Mouse (Mus musculus): ENCODE measurements around the gene Slc6a12. TPM values are rescaled to one million over a fixed set of nuclear protein-coding genes. Genes with fewer than 3 reads are reported as not detected.

The Slc6a12 gene
- polyA plus RNA-seq, 1 experiment = 1.9 TPM

DNA sequence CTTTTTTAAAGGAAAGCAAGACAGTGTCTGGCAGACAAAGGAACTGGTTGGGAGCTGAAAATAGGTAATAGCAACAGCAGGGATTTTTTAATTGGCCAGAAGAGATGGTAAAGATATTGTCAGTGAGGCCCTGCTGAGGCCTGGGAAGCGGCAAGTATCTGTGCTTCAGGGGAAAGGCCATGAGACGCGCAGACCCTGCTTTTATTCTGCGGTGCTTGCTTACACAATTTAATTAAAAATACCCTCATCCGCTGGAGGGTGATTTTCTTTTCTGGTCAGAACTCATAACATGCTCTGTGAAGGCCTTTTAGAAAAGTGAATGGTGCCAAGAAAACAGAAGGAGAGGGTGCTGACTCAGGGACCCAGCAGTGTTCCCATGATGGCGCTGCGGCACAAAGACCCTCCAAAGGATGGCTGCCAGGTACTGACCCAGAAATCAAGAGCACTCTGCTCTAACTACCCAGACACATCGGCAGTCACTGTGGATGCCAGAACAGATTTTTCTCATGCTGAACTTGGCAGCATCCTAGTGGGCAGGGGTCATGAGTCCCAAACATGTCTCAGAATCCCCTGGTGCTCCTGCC lies 59.9 kb downstream of the Slc6a12 start:
- Histone ChIP-seq H3K36me3 (ENCODE audit: control insufficient read depth, insufficient read depth, low read length) (no peaks in the 10 kb centered on the region), H3K27me3 (ENCODE audit: control insufficient read depth, insufficient read depth, low read length) (no peaks in the 10 kb centered on the region), H3K4me3 (ENCODE audit: extremely low read depth, insufficient read depth, insufficient read length) (no peak overlapping the region), H3K4me1 (ENCODE audit: control insufficient read depth, insufficient read depth, insufficient read length) (no peaks in the 10 kb centered on the region), H3K27ac (ENCODE audit: insufficient read depth, low read length) (no peak overlapping the region)
- TF ChIP-seq POLR2A (IDR thresholded peaks at IDR 0.05; ENCODE audit: low read depth, low read length) = no peak
- no peak for TF ChIP-seq CTCF (IDR thresholded peaks at IDR 0.05; ENCODE audit: extremely low read depth, insufficient read depth, insufficient read length, insufficient replicate concordance)
- DNase-seq (ENCODE audit: low read depth in 1 of 2, low spot score in 2 of 2) = no peak
- 94% methylated on average over 8 of the region's 8 CpGs for WGBS

DNA sequence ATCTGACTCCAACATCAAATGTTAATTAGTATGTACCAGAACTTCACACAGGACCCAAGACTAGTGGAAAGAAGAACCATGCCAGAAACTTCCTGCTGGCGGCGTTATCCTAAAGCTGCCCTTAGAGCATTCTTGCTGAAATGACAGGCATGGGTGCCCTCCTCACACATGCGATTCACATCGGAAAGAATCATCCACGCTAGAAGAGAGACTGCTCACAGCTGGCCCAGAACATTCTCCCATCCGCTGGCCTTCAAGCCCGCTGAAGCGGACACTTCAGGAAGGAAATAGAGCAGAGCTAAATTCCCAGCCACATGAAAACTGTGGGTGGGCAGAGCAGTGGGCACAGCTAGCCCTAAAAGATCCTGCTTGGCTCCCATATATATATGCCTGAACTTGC lies 62.4 kb downstream of the Slc6a12 start:
- no peaks in the 10 kb centered on the region for H3K27me3 ChIP-seq (ENCODE audit: control insufficient read depth, insufficient read depth, low read length)
- TF ChIP-seq POLR2A (IDR thresholded peaks at IDR 0.05; ENCODE audit: low read depth, low read length) (no peak), CTCF (IDR thresholded peaks at IDR 0.05; ENCODE audit: extremely low read depth, insufficient read depth, insufficient read length, insufficient replicate concordance) (no peak)
- WGBS = 88% methylated on average over 8 of the region's 8 CpGs

GRCm38 (mm10) chr6:121407571-121408011 lies 64.7 kb downstream of the Slc6a12 start:
- 17% methylated on average over 5 of the region's 5 CpGs for WGBS
- no peaks in the 10 kb centered on the region for H3K4me1 ChIP-seq (ENCODE audit: control insufficient read depth, insufficient read depth, insufficient read length)
- no peak overlapping the region for H3K27ac ChIP-seq (ENCODE audit: insufficient read depth, low read length)
- H3K27me3 ChIP-seq (ENCODE audit: control insufficient read depth, insufficient read depth, low read length) = peaks cover 3% of the 10 kb centered on the region; the same call in 1 of the 2 replicates
- no peaks in the 10 kb centered on the region for H3K36me3 ChIP-seq (ENCODE audit: control insufficient read depth, insufficient read depth, low read length)
- DNase-seq (ENCODE audit: low read depth in 1 of 2, low spot score in 2 of 2) = no peak
- no peak overlapping the region for H3K4me3 ChIP-seq (ENCODE audit: extremely low read depth, insufficient read depth, insufficient read length)
- TF ChIP-seq POLR2A (IDR thresholded peaks at IDR 0.05; ENCODE audit: low read depth, low read length) = no peak
- no peak for TF ChIP-seq CTCF (IDR thresholded peaks at IDR 0.05; ENCODE audit: extremely low read depth, insufficient read depth, insufficient read length, insufficient replicate concordance)

More for the DNA sequence above, 62.4 kb downstream of the Slc6a12 start:
- Histone ChIP-seq H3K4me1 (ENCODE audit: control insufficient read depth, insufficient read depth, insufficient read length) (no peaks in the 10 kb centered on the region), H3K4me3 (ENCODE audit: extremely low read depth, insufficient read depth, insufficient read length) (no peak overlapping the region), H3K36me3 (ENCODE audit: control insufficient read depth, insufficient read depth, low read length) (no peaks in the 10 kb centered on the region), H3K27ac (ENCODE audit: insufficient read depth, low read length) (no peak overlapping the region)
- DNase-seq (ENCODE audit: low read depth in 1 of 2, low spot score in 2 of 2) = no peak

GRCm38 (mm10) chr6:121412558-121413297 lies 69.9 kb downstream of the Slc6a12 start:
- TF ChIP-seq POLR2A (IDR thresholded peaks at IDR 0.05; ENCODE audit: low read depth, low read length) (no peak), CTCF (IDR thresholded peaks at IDR 0.05; ENCODE audit: extremely low read depth, insufficient read depth, insufficient read length, insufficient replicate concordance) (no peak)
- Histone ChIP-seq H3K27me3 (ENCODE audit: control insufficient read depth, insufficient read depth, low read length) (peaks cover 7% of the 10 kb centered on the region), H3K4me1 (ENCODE audit: control insufficient read depth, insufficient read depth, insufficient read length) (no peaks in the 10 kb centered on the region), H3K27ac (ENCODE audit: insufficient read depth, low read length) (no peak overlapping the region), H3K36me3 (ENCODE audit: control insufficient read depth, insufficient read depth, low read length) (no peaks in the 10 kb centered on the region), H3K4me3 (ENCODE audit: extremely low read depth, insufficient read depth, insufficient read length) (no peak overlapping the region)
- 4% methylated on average over 44 of the region's 46 CpGs for WGBS
- no peak for DNase-seq (ENCODE audit: low read depth in 1 of 2, low spot score in 2 of 2)

Other genes starting within 250 kb of the Slc6a12 start
- 11.2 and 11.4 TPM in 2 replicates for gene Mical3, start 212.1 kb upstream of the Slc6a12 start, polyA plus RNA-seq (2012; rRNA removed)
- 8.3 and 9.9 TPM in 2 replicates for gene Pex26, start 159.4 kb upstream of the Slc6a12 start, polyA plus RNA-seq (2012; rRNA removed)
- gene Tuba8, start 132.4 kb upstream of the Slc6a12 start, polyA plus RNA-seq (2012; rRNA removed) = 1.2 TPM in 2 replicates
- gene Usp18, start 97.2 kb upstream of the Slc6a12 start, polyA plus RNA-seq (2012; rRNA removed) = 8.5 and 9.9 TPM in 2 replicates
- gene Slc6a13, start 42.8 kb upstream of the Slc6a12 start, polyA plus RNA-seq (2012; rRNA removed) = 1.5 and 2.1 TPM in 2 replicates
- not detected in 2 replicates for gene Iqsec3, start 130.6 kb downstream of the Slc6a12 start, polyA plus RNA-seq (2012; rRNA removed)